Mouse (Mus musculus) urinary bladder, postnatal 10 days (tissue): ENCODE measurements around the gene Mpp4.
A peak's percentile ranks its signal among the peaks of the same experiment; 100 is the strongest.

Source experiments
- DNase-seq: peaks from one replicate; pipeline ENCODE4 v3.0.0; 2022; ENCODE audit warnings: low spot score

The Mpp4 gene

GRCm38 (mm10) chr1:59167654-59168425, 4.7 kb upstream of the Mpp4 start:
- no peak for DNase-seq

- DNase-seq = no peak
These were observed 3.2 kb upstream of the Mpp4 start for GRCm38 (mm10) chr1:59166232-59166905.

GRCm38 (mm10) chr1:59163918-59164317, 729 bp upstream of the Mpp4 start:
- DNase-seq = no peak

- DNase-seq = no peak
These were observed 722 bp downstream of the Mpp4 start for GRCm38 (mm10) chr1:59162309-59163024.

GRCm38 (mm10) chr1:59161396-59161795, 1.8 kb downstream of the Mpp4 start:
- DNase-seq = no peak

GRCm38 (mm10) chr1:59160871-59161270, 2.3 kb downstream of the Mpp4 start:
- no peak for DNase-seq

GRCm38 (mm10) chr1:59159136-59159535, 4.1 kb downstream of the Mpp4 start:
- no peak for DNase-seq

- DNase-seq = no peak
These were observed 4.7 kb downstream of the Mpp4 start for GRCm38 (mm10) chr1:59158498-59158897.

- no peak for DNase-seq
These were observed 5.3 kb downstream of the Mpp4 start for GRCm38 (mm10) chr1:59157846-59158245.

- DNase-seq = no peak
These were observed 10.8 kb downstream of the Mpp4 start for GRCm38 (mm10) chr1:59152346-59152745.

GRCm38 (mm10) chr1:59150542-59150941, 12.6 kb downstream of the Mpp4 start:
- no peak for DNase-seq

- no peak for DNase-seq
These were observed 18.6 kb downstream of the Mpp4 start for GRCm38 (mm10) chr1:59144543-59144942.

GRCm38 (mm10) chr1:59142809-59143208, 20.4 kb downstream of the Mpp4 start:
- no peak for DNase-seq

- no peak for DNase-seq
These were observed 28.8 kb downstream of the Mpp4 start for GRCm38 (mm10) chr1:59134419-59134818.

GRCm38 (mm10) chr1:59128879-59129278, 34.3 kb downstream of the Mpp4 start:
- DNase-seq = no peak

GRCm38 (mm10) chr1:59125558-59125957, 37.6 kb downstream of the Mpp4 start:
- DNase-seq = no peak

- DNase-seq = peak; percentile 86
These were observed 43.3 kb downstream of the Mpp4 start, which contains the start of gene Tmem237 for GRCm38 (mm10) chr1:59119720-59120457. Gene Tmem237 (minus strand): TSS chr1:59120408.

- DNase-seq = no peak
These were observed 52.7 kb downstream of the Mpp4 start for GRCm38 (mm10) chr1:59110524-59110923.

- DNase-seq = no peak
These were observed 61.1 kb downstream of the Mpp4 start for GRCm38 (mm10) chr1:59102071-59102470.

GRCm38 (mm10) chr1:59101020-59101419, 62.2 kb downstream of the Mpp4 start:
- DNase-seq = no peak

- no peak for DNase-seq
These were observed 68.5 kb downstream of the Mpp4 start, which contains the start of gene C2cd6 for GRCm38 (mm10) chr1:59094705-59095104. Gene C2cd6 (minus strand): TSS chr1:59094900.
